Mouse (Mus musculus) right cerebral cortex, postnatal 14 days (tissue): ENCODE data around the gene Slc48a1.

ENCODE experiments used
- DNase-seq: peaks from one replicate; pipeline ENCODE4 v3.0.0; 2022

Gene Slc48a1

GRCm38 (mm10) chr15:97809942-97810341 is 31.6 kb downstream of the Slc48a1 start:
- DNase-seq = no peak

- no peak for DNase-seq
Measured at GRCm38 (mm10) chr15:97810399-97810798, 32.1 kb downstream of the Slc48a1 start.

GRCm38 (mm10) chr15:97811307-97811706 is 33.0 kb downstream of the Slc48a1 start:
- DNase-seq = no peak

- DNase-seq = peak; percentile 77
Measured at GRCm38 (mm10) chr15:97812126-97812525, 33.8 kb downstream of the Slc48a1 start.

GRCm38 (mm10) chr15:97812875-97813274 is 34.6 kb downstream of the Slc48a1 start:
- no peak for DNase-seq

- no peak for DNase-seq
Measured at GRCm38 (mm10) chr15:97813452-97814204, 35.3 kb downstream of the Slc48a1 start.

GRCm38 (mm10) chr15:97814703-97815102 is 36.4 kb downstream of the Slc48a1 start:
- no peak for DNase-seq

GRCm38 (mm10) chr15:97815254-97815653 is 36.9 kb downstream of the Slc48a1 start:
- DNase-seq = no peak

GRCm38 (mm10) chr15:97816199-97816994 is 38.1 kb downstream of the Slc48a1 start:
- no peak for DNase-seq

GRCm38 (mm10) chr15:97819937-97820336 is 41.6 kb downstream of the Slc48a1 start:
- DNase-seq = no peak

- DNase-seq = no peak
Measured at GRCm38 (mm10) chr15:97821321-97821982, 43.1 kb downstream of the Slc48a1 start.

GRCm38 (mm10) chr15:97821983-97822363 is 43.7 kb downstream of the Slc48a1 start:
- DNase-seq = no peak

- no peak for DNase-seq
Measured at GRCm38 (mm10) chr15:97822545-97823228, 44.4 kb downstream of the Slc48a1 start.

GRCm38 (mm10) chr15:97823479-97823878 is 45.2 kb downstream of the Slc48a1 start:
- no peak for DNase-seq

GRCm38 (mm10) chr15:97824042-97824441 is 45.7 kb downstream of the Slc48a1 start:
- no peak for DNase-seq

GRCm38 (mm10) chr15:97825071-97825940 is 47.0 kb downstream of the Slc48a1 start:
- DNase-seq = peak; percentile 80

GRCm38 (mm10) chr15:97825941-97826587 is 47.7 kb downstream of the Slc48a1 start:
- DNase-seq = no peak

- DNase-seq = no peak
Measured at GRCm38 (mm10) chr15:97826588-97827261, 48.4 kb downstream of the Slc48a1 start.

GRCm38 (mm10) chr15:97827401-97827800 is 49.1 kb downstream of the Slc48a1 start:
- DNase-seq = no peak

GRCm38 (mm10) chr15:97828221-97828842 is 50.0 kb downstream of the Slc48a1 start:
- no peak for DNase-seq
